Mouse (Mus musculus) lung, embryonic 14.5 days (tissue): Measurements from ENCODE around the gene Rbak. TPM values are rescaled to one million over a fixed set of nuclear protein-coding genes. Genes with fewer than 3 reads are reported as not detected.
"Not testable (repeated sequence)": the region's sequence is repeated elsewhere in the genome, so short reads cannot be mapped to it uniquely, and the experiment has no call there.

ENCODE experiments used
- ATAC-seq: fragments of 200-750 bp; cut with Nextera tagmentation; 2 replicates; pipeline ENCODE4 v1.8.0; 2017; ENCODE audit warnings: mild to moderate bottlenecking, moderate TSS enrichment, moderate library complexity; ENCODE audit not compliant: insufficient read depth
- DNase-seq: peaks from one replicate; pipeline ENCODE4 v3.0.0-alpha.2; 2015
- H3K27ac ChIP-seq: fragments of 300-500 bp; sonication (generic); 2 replicates; pipeline ENCODE4 v1.5.1; 2014; ENCODE audit warnings: low read depth, mild to moderate bottlenecking, moderate library complexity
- H3K27me3 ChIP-seq: fragments of 300-500 bp; sonication (generic); 2 replicates; pipeline ENCODE4 v1.6.1; 2014; ENCODE audit warnings: low read length, control low read depth; ENCODE audit not compliant: insufficient read depth
- H3K36me3 ChIP-seq: fragments of 300-500 bp; sonication (generic); 2 replicates; pipeline ENCODE4 v1.6.1; 2014; ENCODE audit warnings: control low read depth; ENCODE audit not compliant: insufficient read depth
- H3K4me1 ChIP-seq: fragments of 300-500 bp; sonication (generic); 2 replicates; pipeline ENCODE4 v1.6.1; 2014; ENCODE audit warnings: antibody characterized with exemption, control low read depth; ENCODE audit not compliant: insufficient read depth
- H3K4me2 ChIP-seq: fragments of 300-500 bp; sonication (generic); 2 replicates; pipeline ENCODE4 v1.6.1; 2014; ENCODE audit warnings: mild to moderate bottlenecking
- H3K4me3 ChIP-seq: fragments of 300-500 bp; sonication (generic); 2 replicates; pipeline ENCODE4 v1.5.1; 2014; ENCODE audit warnings: low read depth, low read length
- H3K9ac ChIP-seq: fragments of 300-500 bp; sonication (generic); 2 replicates; pipeline ENCODE4 v1.6.1; 2014
- H3K9me3 ChIP-seq: fragments of 300-500 bp; sonication (generic); 2 replicates; pipeline ENCODE4 v1.6.1; 2016; ENCODE audit warnings: low read depth, low read length, control low read depth
- CTCF ChIP-seq: IDR thresholded peaks from 2 replicates; pipeline ENCODE4 v1.5.1; 2016; ENCODE audit warnings: antibody characterized with exemption, low read depth
- WGBS: fragments of 180-500 bp; shearing (Covaris S2); extraction: QIAGEN DNeasy Blood & Tissue Kit; methylation state at CpG from one replicate; pipeline ENCODE4 v1.1.7; 2014; 5-methylcytosine and 5-hydroxymethylcytosine counted together
- polyA plus RNA-seq: library from polyadenylated mRNA; unstranded; fragments of >200 nt; fragmentation: Nextera tagmentation; extraction: Ambion mirVana; gene quantifications from 2 replicates; pipeline ENCODE4 v1.2.1, GENCODE M21; 2014

Gene Rbak
- polyA plus RNA-seq, 1 experiment from 2014 or later = 15.5 TPM

GRCm38 (mm10) chr5:143135042-143135441 is 45.5 kb downstream of the Rbak start:
- WGBS = 85% methylated on average over 7 of the region's 7 CpGs
- Histone ChIP-seq H3K27ac (no peak overlapping the region), H3K4me2 (no peak overlapping the region), H3K9ac (no peak overlapping the region), H3K4me3 (no peak overlapping the region), H3K36me3 (no peaks in the 10 kb centered on the region), H3K9me3 (no peaks in the 10 kb centered on the region), H3K4me1 (no peaks in the 10 kb centered on the region), H3K27me3 (no peaks in the 10 kb centered on the region)
- ATAC-seq (no peak), DNase-seq (no peak)
- TF ChIP-seq CTCF = no peak

GRCm38 (mm10) chr5:143134216-143135010 is 46.2 kb downstream of the Rbak start:
- H3K4me3 ChIP-seq, H3K4me1 ChIP-seq, ATAC-seq, DNase-seq, H3K27ac ChIP-seq, H3K9ac ChIP-seq, H3K27me3 ChIP-seq, H3K4me2 ChIP-seq, H3K9me3 ChIP-seq, H3K36me3 ChIP-seq: not testable (repeated sequence)
- 79% methylated on average over 3 of the region's 6 CpGs for WGBS

- no peak for TF ChIP-seq CTCF
- 55% methylated on average over 13 of the region's 13 CpGs for WGBS
- Histone ChIP-seq H3K4me3 (no peak overlapping the region), H3K9me3 (peaks cover 4% of the 10 kb centered on the region; the same call in 1 of the 2 replicates), H3K4me2 (no peak overlapping the region), H3K9ac (no peak overlapping the region), H3K4me1 (no peaks in the 10 kb centered on the region), H3K27me3 (no peaks in the 10 kb centered on the region), H3K27ac (no peak overlapping the region), H3K36me3 (no peaks in the 10 kb centered on the region)
- DNase-seq (no peak), ATAC-seq (no peak)
These were observed 47.5 kb downstream of the Rbak start for GRCm38 (mm10) chr5:143132935-143133514.

- no peaks in the 10 kb centered on the region for H3K27me3 ChIP-seq
- TF ChIP-seq CTCF = peak; percentile 55
- ATAC-seq (no peak), DNase-seq (peak; percentile 34)
- no peak overlapping the region for H3K9ac ChIP-seq
- 89% methylated on average over 7 of the region's 7 CpGs for WGBS
- no peaks in the 10 kb centered on the region for H3K36me3 ChIP-seq
- H3K4me1 ChIP-seq = no peaks in the 10 kb centered on the region
- H3K27ac ChIP-seq = no peak overlapping the region
- no peak overlapping the region for H3K4me2 ChIP-seq
- H3K9me3 ChIP-seq = peaks cover 4% of the 10 kb centered on the region; the same call in 1 of the 2 replicates
- H3K4me3 ChIP-seq = no peak overlapping the region
These were observed 50.2 kb downstream of the Rbak start for GRCm38 (mm10) chr5:143130342-143130741.

- no peak overlapping the region for H3K27ac ChIP-seq
- no peak for ATAC-seq
- H3K4me3 ChIP-seq = no peak overlapping the region
- WGBS = 90% methylated on average over 16 of the region's 16 CpGs
- H3K9me3 ChIP-seq = peaks cover 4% of the 10 kb centered on the region; the same call in 1 of the 2 replicates
- no peaks in the 10 kb centered on the region for H3K27me3 ChIP-seq
- H3K4me2 ChIP-seq = no peak overlapping the region
- H3K9ac ChIP-seq = no peak overlapping the region
- DNase-seq = no peak
- H3K36me3 ChIP-seq = no peaks in the 10 kb centered on the region
- no peak for TF ChIP-seq CTCF
- no peaks in the 10 kb centered on the region for H3K4me1 ChIP-seq
These were observed 51.5 kb downstream of the Rbak start for GRCm38 (mm10) chr5:143129101-143129500.

- no peaks in the 10 kb centered on the region for H3K36me3 ChIP-seq
- H3K27me3 ChIP-seq = no peaks in the 10 kb centered on the region
- no peak overlapping the region for H3K9ac ChIP-seq
- H3K27ac ChIP-seq = no peak overlapping the region
- no peak for DNase-seq
- no peak for TF ChIP-seq CTCF
- no peak overlapping the region for H3K4me2 ChIP-seq
- no peak overlapping the region for H3K4me3 ChIP-seq
- H3K9me3 ChIP-seq = peaks cover 4% of the 10 kb centered on the region; the same call in 1 of the 2 replicates
- no peak for ATAC-seq
- no peaks in the 10 kb centered on the region for H3K4me1 ChIP-seq
- 78% methylated on average over 8 of the region's 8 CpGs for WGBS
These were observed 52.7 kb downstream of the Rbak start for GRCm38 (mm10) chr5:143127837-143128236.

GRCm38 (mm10) chr5:143126908-143127307 is 53.7 kb downstream of the Rbak start:
- H3K4me3 ChIP-seq = no peak overlapping the region
- H3K27ac ChIP-seq = no peak overlapping the region
- H3K9ac ChIP-seq = no peak overlapping the region
- TF ChIP-seq CTCF = no peak
- H3K4me1 ChIP-seq = no peaks in the 10 kb centered on the region
- no peaks in the 10 kb centered on the region for H3K27me3 ChIP-seq
- peaks cover 4% of the 10 kb centered on the region; the same call in 1 of the 2 replicates for H3K9me3 ChIP-seq
- WGBS = 57% methylated on average over 4 of the region's 4 CpGs
- no peak overlapping the region for H3K4me2 ChIP-seq
- no peak for ATAC-seq
- DNase-seq = no peak
- H3K36me3 ChIP-seq = no peaks in the 10 kb centered on the region
